Mouse (Mus musculus) kidney, postnatal 4 days (tissue): ENCODE measurements around the gene Pik3r4.
A peak's percentile ranks its signal among the peaks of the same experiment; 100 is the strongest.

Source experiments
- DNase-seq, 2 experiments: peaks; one replicate each; pipeline ENCODE4 v3.0.0; 2021; ENCODE audit warnings: mixed read lengths in 2 of 2

The Pik3r4 gene

GRCm38 (mm10) chr9:105697764-105698396 is 55.1 kb downstream of the Pik3r4 start:
- peak; percentile 63 to 67 for DNase-seq

- no peak for DNase-seq
Observed at GRCm38 (mm10) chr9:105700702-105701101, 57.9 kb downstream of the Pik3r4 start.

GRCm38 (mm10) chr9:105701966-105702365 is 59.2 kb downstream of the Pik3r4 start:
- DNase-seq = no peak

GRCm38 (mm10) chr9:105704226-105704932 is 61.6 kb downstream of the Pik3r4 start:
- no peak for DNase-seq

GRCm38 (mm10) chr9:105705011-105705410 is 62.2 kb downstream of the Pik3r4 start:
- no peak for DNase-seq

- no peak for DNase-seq
Observed at GRCm38 (mm10) chr9:105712049-105712448, 69.3 kb downstream of the Pik3r4 start.

- DNase-seq = no peak
Observed at GRCm38 (mm10) chr9:105719367-105719766, 76.6 kb downstream of the Pik3r4 start.

GRCm38 (mm10) chr9:105719851-105720395 is 77.1 kb downstream of the Pik3r4 start:
- no peak for DNase-seq

- no peak for DNase-seq
Observed at GRCm38 (mm10) chr9:105720430-105720829, 77.7 kb downstream of the Pik3r4 start.

- DNase-seq = peak in 1 of 2 experiments; percentile 7
Observed at GRCm38 (mm10) chr9:105731976-105732375, 89.2 kb downstream of the Pik3r4 start.

- no peak for DNase-seq
Observed at GRCm38 (mm10) chr9:105734651-105735050, 91.9 kb downstream of the Pik3r4 start.

GRCm38 (mm10) chr9:105735195-105735594 is 92.4 kb downstream of the Pik3r4 start:
- no peak for DNase-seq
